Mouse (Mus musculus): Measurements from ENCODE around the gene Ccl6. TPM values are rescaled to one million over a fixed set of nuclear protein-coding genes. Genes with fewer than 3 reads are reported as not detected.

Ccl6 gene
- polyA plus RNA-seq, 1 experiment: 218 TPM

- WGBS: 53% methylated on average over 1 of the region's 1 CpGs
- H3K4me1 ChIP-seq (ENCODE audit: control insufficient read depth, insufficient read depth, low read length): peaks cover 3% of the 10 kb centered on the region
- TF ChIP-seq CTCF (IDR thresholded peaks at IDR 0.05; ENCODE audit: control insufficient read depth, insufficient read depth, low read length) (no peak), POLR2A (IDR thresholded peaks at IDR 0.05; ENCODE audit: borderline replicate concordance, control insufficient read depth, low read depth, low read length) (no peak)
- H3K4me3 ChIP-seq (replicated peaks; ENCODE audit: control insufficient read depth, low read depth, low read length): no peak overlapping the region
- H3K27ac ChIP-seq (ENCODE audit: control insufficient read depth, insufficient read depth, low read depth, low read length, poor library complexity): no peak overlapping the region
Measured at GRCm38 (mm10) chr11:83606396-83606795, 13.5 kb upstream of the Ccl6 start.

- 33% methylated on average over 3 of the region's 3 CpGs for WGBS
- no peak overlapping the region for H3K4me3 ChIP-seq (replicated peaks; ENCODE audit: control insufficient read depth, low read depth, low read length)
- peaks cover 3% of the 10 kb centered on the region for H3K4me1 ChIP-seq (ENCODE audit: control insufficient read depth, insufficient read depth, low read length)
- TF ChIP-seq POLR2A (IDR thresholded peaks at IDR 0.05; ENCODE audit: borderline replicate concordance, control insufficient read depth, low read depth, low read length) (no peak), CTCF (IDR thresholded peaks at IDR 0.05; ENCODE audit: control insufficient read depth, insufficient read depth, low read length) (no peak)
- peak overlapping the region; percentile 73 for H3K27ac ChIP-seq (ENCODE audit: control insufficient read depth, insufficient read depth, low read depth, low read length, poor library complexity)
Measured at GRCm38 (mm10) chr11:83605535-83605934, 12.6 kb upstream of the Ccl6 start.

DNA sequence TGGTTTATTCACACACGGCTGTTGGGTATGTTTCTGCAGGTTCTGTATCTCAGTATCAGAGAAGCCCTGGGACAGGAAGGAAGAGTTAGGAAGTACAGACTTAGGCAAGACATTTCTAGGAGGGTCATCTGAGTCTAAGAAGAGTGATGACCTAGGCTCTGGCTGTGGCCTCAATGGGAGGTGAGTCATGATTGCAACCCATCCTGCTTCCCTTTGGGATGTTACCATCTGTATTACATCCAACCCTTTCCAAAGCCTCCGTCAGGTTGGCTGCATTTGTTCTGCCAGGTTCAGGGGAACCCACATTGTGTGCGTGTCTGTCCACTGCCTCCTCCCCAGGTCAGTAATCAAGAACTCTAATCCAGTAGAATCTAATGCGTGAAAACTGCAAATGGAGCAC is 11.8 kb upstream of the Ccl6 start:
- TF ChIP-seq CTCF (IDR thresholded peaks at IDR 0.05; ENCODE audit: control insufficient read depth, insufficient read depth, low read length) (no peak), POLR2A (IDR thresholded peaks at IDR 0.05; ENCODE audit: borderline replicate concordance, control insufficient read depth, low read depth, low read length) (no peak)
- WGBS: 58% methylated on average over 4 of the region's 4 CpGs
- Histone ChIP-seq H3K4me3 (replicated peaks; ENCODE audit: control insufficient read depth, low read depth, low read length) (no peak overlapping the region), H3K27ac (ENCODE audit: control insufficient read depth, insufficient read depth, low read depth, low read length, poor library complexity) (peak overlapping the region; percentile 73), H3K4me1 (ENCODE audit: control insufficient read depth, insufficient read depth, low read length) (peaks cover 3% of the 10 kb centered on the region)

- TF ChIP-seq CTCF (IDR thresholded peaks at IDR 0.05; ENCODE audit: control insufficient read depth, insufficient read depth, low read length) (no peak), POLR2A (IDR thresholded peaks at IDR 0.05; ENCODE audit: borderline replicate concordance, control insufficient read depth, low read depth, low read length) (no peak)
- H3K4me1 ChIP-seq (ENCODE audit: control insufficient read depth, insufficient read depth, low read length): peaks cover 3% of the 10 kb centered on the region
- WGBS: 62% methylated on average over 3 of the region's 3 CpGs
- H3K4me3 ChIP-seq (replicated peaks; ENCODE audit: control insufficient read depth, low read depth, low read length): no peak overlapping the region
- no peak overlapping the region for H3K27ac ChIP-seq (ENCODE audit: control insufficient read depth, insufficient read depth, low read depth, low read length, poor library complexity)
Measured at GRCm38 (mm10) chr11:83603399-83603798, 10.5 kb upstream of the Ccl6 start.

GRCm38 (mm10) chr11:83600576-83600975 is 7.7 kb upstream of the Ccl6 start:
- TF ChIP-seq POLR2A (IDR thresholded peaks at IDR 0.05; ENCODE audit: borderline replicate concordance, control insufficient read depth, low read depth, low read length) (no peak), CTCF (IDR thresholded peaks at IDR 0.05; ENCODE audit: control insufficient read depth, insufficient read depth, low read length) (no peak)
- H3K27ac ChIP-seq (ENCODE audit: control insufficient read depth, insufficient read depth, low read depth, low read length, poor library complexity): no peak overlapping the region
- WGBS: 45% methylated on average over 2 of the region's 2 CpGs
- H3K4me1 ChIP-seq (ENCODE audit: control insufficient read depth, insufficient read depth, low read length): peaks cover 2% of the 10 kb centered on the region; the same call in 1 of the 2 replicates
- no peak overlapping the region for H3K4me3 ChIP-seq (replicated peaks; ENCODE audit: control insufficient read depth, low read depth, low read length)

DNA sequence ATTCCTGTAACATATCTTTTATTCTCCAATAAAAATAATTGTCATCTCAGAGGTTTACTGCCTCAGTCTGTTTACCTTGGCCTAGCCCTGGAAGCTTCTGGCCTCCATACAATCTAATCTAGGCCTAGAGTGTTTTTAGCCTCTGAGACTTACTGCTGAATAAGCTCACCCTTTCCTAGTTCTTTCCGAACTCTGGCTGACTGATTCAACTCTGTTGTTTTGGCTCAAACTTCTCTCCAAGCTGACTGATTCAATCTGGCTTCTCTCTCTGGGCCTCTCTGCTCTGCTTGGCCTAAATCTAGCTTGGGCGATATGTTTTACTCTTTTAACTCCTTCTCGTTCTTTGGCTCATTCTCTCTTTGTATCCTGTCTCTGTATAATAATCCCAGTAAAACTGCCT is 6.1 kb upstream of the Ccl6 start:
- WGBS: 82% methylated on average over 3 of the region's 3 CpGs

GRCm38 (mm10) chr11:83598207-83598837 is 5.4 kb upstream of the Ccl6 start:
- TF ChIP-seq POLR2A (IDR thresholded peaks at IDR 0.05; ENCODE audit: borderline replicate concordance, control insufficient read depth, low read depth, low read length) (no peak), CTCF (IDR thresholded peaks at IDR 0.05; ENCODE audit: control insufficient read depth, insufficient read depth, low read length) (no peak)
- H3K4me1 ChIP-seq (ENCODE audit: control insufficient read depth, insufficient read depth, low read length): peaks cover 2% of the 10 kb centered on the region; the same call in 1 of the 2 replicates
- WGBS: 44% methylated on average over 3 of the region's 3 CpGs
- no peak overlapping the region for H3K27ac ChIP-seq (ENCODE audit: control insufficient read depth, insufficient read depth, low read depth, low read length, poor library complexity)
- no peak overlapping the region for H3K4me3 ChIP-seq (replicated peaks; ENCODE audit: control insufficient read depth, low read depth, low read length)

More for the DNA sequence above, 6.1 kb upstream of the Ccl6 start:
- H3K4me3 ChIP-seq (replicated peaks; ENCODE audit: control insufficient read depth, low read depth, low read length): no peak overlapping the region
- H3K4me1 ChIP-seq (ENCODE audit: control insufficient read depth, insufficient read depth, low read length): peaks cover 2% of the 10 kb centered on the region; the same call in 1 of the 2 replicates
- H3K27ac ChIP-seq (ENCODE audit: control insufficient read depth, insufficient read depth, low read depth, low read length, poor library complexity): no peak overlapping the region
- TF ChIP-seq CTCF (IDR thresholded peaks at IDR 0.05; ENCODE audit: control insufficient read depth, insufficient read depth, low read length) (no peak), POLR2A (IDR thresholded peaks at IDR 0.05; ENCODE audit: borderline replicate concordance, control insufficient read depth, low read depth, low read length) (no peak)

- peaks cover 2% of the 10 kb centered on the region; the same call in 1 of the 2 replicates for H3K4me1 ChIP-seq (ENCODE audit: control insufficient read depth, insufficient read depth, low read length)
- no peak for TF ChIP-seq CTCF (IDR thresholded peaks at IDR 0.05; ENCODE audit: control insufficient read depth, insufficient read depth, low read length)
- no peak for TF ChIP-seq POLR2A (IDR thresholded peaks at IDR 0.05; ENCODE audit: borderline replicate concordance, control insufficient read depth, low read depth, low read length)
- no peak overlapping the region for H3K4me3 ChIP-seq (replicated peaks; ENCODE audit: control insufficient read depth, low read depth, low read length)
- 80% methylated on average over 7 of the region's 7 CpGs for WGBS
- H3K27ac ChIP-seq (ENCODE audit: control insufficient read depth, insufficient read depth, low read depth, low read length, poor library complexity): no peak overlapping the region
Measured at GRCm38 (mm10) chr11:83597796-83598195, 4.9 kb upstream of the Ccl6 start.
